In the genomic region with DNA sequence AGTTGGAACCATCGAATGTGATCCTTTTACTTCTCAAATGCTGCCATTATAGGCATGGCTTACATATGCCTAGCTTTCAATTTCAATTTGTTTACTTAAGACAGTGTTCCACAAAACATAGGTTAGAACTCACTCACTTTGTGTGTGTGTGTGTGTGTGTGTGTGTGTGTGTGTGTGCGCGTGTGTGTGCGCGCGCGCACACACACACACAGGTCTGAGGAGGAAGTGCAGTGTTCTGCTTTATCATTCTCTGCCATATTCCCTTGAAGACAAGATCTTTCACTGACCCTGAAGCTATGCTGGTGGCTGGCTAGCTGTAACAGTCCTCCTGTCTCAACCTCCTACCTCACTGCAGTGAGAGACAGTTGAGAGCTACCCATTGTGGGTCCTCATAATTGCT, we compare ENCODE assay signal across 23 mouse cellular contexts. TPM values are rescaled to one million over a fixed set of nuclear protein-coding genes. Genes with fewer than 3 reads are reported as not detected.
A peak's percentile ranks its signal among the peaks of the same experiment; 100 is the strongest.
DNase-seq lines count a peak whose midpoint lies in the region; ATAC-seq and TF ChIP-seq lines count a peak whose summit lies in the region.
"Had no signal": no experiment of that assay in that cellular context is flagged by ENCODE, and none has a peak within 500 bp of the region (broad histone marks: within the 10 kb centered on the region; RNA-seq: fewer than 3 reads in every experiment).

No protein-coding gene starts in this region.

- no peak overlapping the region for H3K4me3 ChIP-seq in lung, embryonic 14.5 days (ENCODE audit: low read depth, low read length)
- no peak overlapping the region for H3K4me3 ChIP-seq in bone marrow, adult 2 months (replicated peaks; ENCODE audit: control insufficient read depth, low read depth, low read length)
- peak overlapping the region; percentile 17; the same call in 1 of the 2 replicates for H3K4me3 ChIP-seq in liver, postnatal 0 days (ENCODE audit: low read depth, low read length)
- H3K4me3 ChIP-seq in hindbrain, embryonic 12.5 days = no peak overlapping the region
- H3K4me3 ChIP-seq: embryonic facial prominence, embryonic 12.5 days; forebrain, embryonic 10.5 days; heart, embryonic 10.5 days; hindbrain, embryonic 15.5 days; midbrain, embryonic 10.5 days had no signal

- 0 out of 2 replicates have a peak, but pooled peaks cover 12% of the 10 kb centered on the region for H3K4me1 ChIP-seq in lung, embryonic 14.5 days (ENCODE audit: insufficient read depth)
- peaks cover 4% of the 10 kb centered on the region for H3K4me1 ChIP-seq in bone marrow, adult 2 months (ENCODE audit: control insufficient read depth, insufficient read depth, low read length)
- peaks cover 25% of the 10 kb centered on the region for H3K4me1 ChIP-seq in liver, postnatal 0 days (ENCODE audit: insufficient read depth)
- peaks cover 26% of the 10 kb centered on the region for H3K4me1 ChIP-seq in hindbrain, embryonic 12.5 days

- no peak for ATAC-seq in lung, embryonic 14.5 days (ENCODE audit: insufficient read depth)
- no peak for ATAC-seq in liver, postnatal 0 days
- ATAC-seq in hindbrain, embryonic 12.5 days (ENCODE audit: low FRiP score) = no peak
- ATAC-seq: activated CD4-positive, CD25-positive, alpha-beta regulatory T cell, adult 4 months; Patski had no signal

- H3K9ac ChIP-seq in lung, embryonic 14.5 days = no peak overlapping the region
- H3K9ac ChIP-seq in liver, postnatal 0 days (replicated peaks) = no peak overlapping the region
- no peak overlapping the region for H3K9ac ChIP-seq in hindbrain, embryonic 12.5 days
- H3K9ac ChIP-seq: embryonic facial prominence, embryonic 12.5 days; hindbrain, embryonic 15.5 days had no signal

- no peaks in the 10 kb centered on the region for H3K9me3 ChIP-seq in lung, embryonic 14.5 days (ENCODE audit: low read depth, low read length)
- H3K9me3 ChIP-seq in liver, postnatal 0 days (ENCODE audit: low read length) = no peaks in the 10 kb centered on the region
- no peaks in the 10 kb centered on the region for H3K9me3 ChIP-seq in hindbrain, embryonic 12.5 days (replicated peaks)
- H3K9me3 ChIP-seq: embryonic facial prominence, embryonic 12.5 days; forebrain, embryonic 10.5 days; heart, embryonic 10.5 days; hindbrain, embryonic 15.5 days; midbrain, embryonic 10.5 days had no signal

- no peak for TF ChIP-seq EP300 in liver, postnatal 0 days (IDR thresholded peaks at IDR 0.05; ENCODE audit: low read depth)

- no peaks in the 10 kb centered on the region for H3K27me3 ChIP-seq in lung, embryonic 14.5 days (ENCODE audit: insufficient read depth, low read length)
- H3K27me3 ChIP-seq in liver, postnatal 0 days (ENCODE audit: insufficient read depth, low read length) = no peaks in the 10 kb centered on the region
- H3K27me3 ChIP-seq in splenic B cell, adult 2 months (ENCODE audit: control insufficient read depth, insufficient read depth, low read length, poor library complexity, severe bottlenecking) = no peaks in the 10 kb centered on the region
- H3K27me3 ChIP-seq in hindbrain, embryonic 12.5 days = no peaks in the 10 kb centered on the region
- H3K27me3 ChIP-seq: embryonic facial prominence, embryonic 12.5 days; hindbrain, embryonic 15.5 days; Patski had no signal

- H3K27ac ChIP-seq in lung, embryonic 14.5 days (ENCODE audit: low read depth) = no peak overlapping the region
- peak overlapping the region; percentile 24; the same call in 1 of the 2 replicates for H3K27ac ChIP-seq in bone marrow, adult 2 months (ENCODE audit: control insufficient read depth, insufficient read depth, low read depth, low read length, poor library complexity)
- H3K27ac ChIP-seq in liver, postnatal 0 days (ENCODE audit: low read depth) = 0 out of 2 replicates have a peak overlapping the region, but pooled peaks have one; percentile 25
- no peak overlapping the region for H3K27ac ChIP-seq in hindbrain, embryonic 12.5 days
- H3K27ac ChIP-seq: embryonic facial prominence, embryonic 12.5 days; forebrain, embryonic 10.5 days; heart, embryonic 10.5 days; hindbrain, embryonic 15.5 days; midbrain, embryonic 10.5 days had no signal

- no peak for TF ChIP-seq POLR2A in bone marrow, adult 2 months (IDR thresholded peaks at IDR 0.05; ENCODE audit: borderline replicate concordance, control insufficient read depth, low read depth, low read length)

- no peaks in the 10 kb centered on the region for H3K36me3 ChIP-seq in lung, embryonic 14.5 days (ENCODE audit: insufficient read depth)
- no peaks in the 10 kb centered on the region; the same call in 1 of the 2 replicates for H3K36me3 ChIP-seq in liver, postnatal 0 days (replicated peaks; ENCODE audit: insufficient read depth, low read length)
- H3K36me3 ChIP-seq in splenic B cell, adult 2 months (ENCODE audit: control insufficient read depth, insufficient read depth, low read length, poor library complexity, severe bottlenecking) = no peaks in the 10 kb centered on the region
- no peaks in the 10 kb centered on the region for H3K36me3 ChIP-seq in hindbrain, embryonic 12.5 days
- H3K36me3 ChIP-seq: embryonic facial prominence, embryonic 12.5 days; hindbrain, embryonic 15.5 days; midbrain, embryonic 10.5 days had no signal

- no peak for DNase-seq in lung, embryonic 14.5 days
- no peak for DNase-seq in lung, postnatal 36 days
- no peak for DNase-seq in liver, postnatal 0 days
- peak; percentile 57 for DNase-seq in splenic B cell, adult 2 months (ENCODE audit: low read depth, low spot score)
- no peak for DNase-seq in urinary bladder, postnatal 36 days (ENCODE audit: low spot score in 2 of 2)
- no peak for DNase-seq in kidney, adult 11 months
- DNase-seq: adrenal gland, postnatal 14 days; cerebellum, adult 2 months; gastrocnemius, postnatal 36 days; heart, postnatal 10 days; kidney, adult 8-10 months; kidney, postnatal 4 days; lung, postnatal 10 days; thymus, adult 18-20 months had no signal

- TF ChIP-seq CTCF in lung, embryonic 14.5 days (IDR thresholded peaks at IDR 0.05; ENCODE audit: low read depth) = no peak
- TF ChIP-seq CTCF in bone marrow, adult 2 months (IDR thresholded peaks at IDR 0.05; ENCODE audit: control insufficient read depth, insufficient read depth, low read length) = no peak
- no peak for TF ChIP-seq CTCF in liver, postnatal 0 days (IDR thresholded peaks at IDR 0.05; ENCODE audit: low read depth)

- H3K4me2 ChIP-seq in lung, embryonic 14.5 days = 0 out of 2 replicates have a peak overlapping the region, but pooled peaks have one; percentile 7
- peak overlapping the region; percentile 40; the same call in 1 of the 2 replicates for H3K4me2 ChIP-seq in liver, postnatal 0 days (ENCODE audit: low read depth, low read length)
- no peak overlapping the region for H3K4me2 ChIP-seq in hindbrain, embryonic 12.5 days (replicated peaks)
- H3K4me2 ChIP-seq: embryonic facial prominence, embryonic 12.5 days; hindbrain, embryonic 15.5 days had no signal

- WGBS in lung, embryonic 14.5 days = 92% methylated on average over 7 of the region's 7 CpGs
- WGBS in bone marrow, adult 2 months = 21% methylated on average over 7 of the region's 7 CpGs
- 59% methylated on average over 7 of the region's 7 CpGs for WGBS in liver, postnatal 0 days (ENCODE audit: insufficient replicate concordance)
- WGBS in hindbrain, embryonic 12.5 days = 99% methylated on average over 7 of the region's 7 CpGs

RNA-seq across cellular contexts. Expression of gene Nfatc3, which starts 4.4 kb away (rescaled TPM):
- polyA plus RNA-seq in lung, embryonic 14.5 days (2014; fragmentation: Nextera tagmentation; extraction: Ambion mirVana) = 7.1 and 7.6 TPM in 2 replicates
- 8.5 and 17.8 TPM in 2 replicates for polyA plus RNA-seq in bone marrow, adult 2 months (2011; ENCODE audit: insufficient read depth, insufficient read length, low replicate concordance, missing spikeins)
- 2.3 TPM in 2 replicates for polyA plus RNA-seq in liver, postnatal 0 days (2015; fragmentation: Nextera tagmentation; extraction: Ambion mirVana)
- polyA plus RNA-seq in hindbrain, embryonic 12.5 days (2016; fragmentation: Nextera tagmentation; extraction: Ambion mirVana) = 5.7 and 6.7 TPM in 2 replicates

RNA-seq across cellular contexts. Expression of gene Ddx28, which starts 51.4 kb away (rescaled TPM):
- polyA plus RNA-seq in lung, embryonic 14.5 days (2014; fragmentation: Nextera tagmentation; extraction: Ambion mirVana) = 19.1 and 19.5 TPM in 2 replicates
- 4.0 and 6.0 TPM in 2 replicates for polyA plus RNA-seq in bone marrow, adult 2 months (2011; ENCODE audit: insufficient read depth, insufficient read length, low replicate concordance, missing spikeins)
- polyA plus RNA-seq in liver, postnatal 0 days (2015; fragmentation: Nextera tagmentation; extraction: Ambion mirVana) = 13.0 and 14.7 TPM in 2 replicates
- 18.4 and 19.9 TPM in 2 replicates for polyA plus RNA-seq in hindbrain, embryonic 12.5 days (2016; fragmentation: Nextera tagmentation; extraction: Ambion mirVana)

RNA-seq across cellular contexts. Expression of gene Dpep2nb, which starts 57.3 kb away (rescaled TPM):
- not detected in 2 replicates for polyA plus RNA-seq in lung, embryonic 14.5 days (2014; fragmentation: Nextera tagmentation; extraction: Ambion mirVana)
- not detected in 2 replicates for polyA plus RNA-seq in bone marrow, adult 2 months (2011; ENCODE audit: insufficient read depth, insufficient read length, low replicate concordance, missing spikeins)
- polyA plus RNA-seq in liver, postnatal 0 days (2015; fragmentation: Nextera tagmentation; extraction: Ambion mirVana) = not detected in 2 replicates
- not detected in 2 replicates for polyA plus RNA-seq in hindbrain, embryonic 12.5 days (2016; fragmentation: Nextera tagmentation; extraction: Ambion mirVana)
- polyA plus RNA-seq: activated CD4-positive, CD25-positive, alpha-beta regulatory T cell, adult 4 months; cerebellum, adult 2 months; embryonic facial prominence, embryonic 12.5 days; forebrain, embryonic 10.5 days; heart, embryonic 10.5 days; hindbrain, embryonic 15.5 days had no signal

Comparison
In these comparisons a context has a peak if more than half of its experiments do, and no peak if none do; other contexts are left out.
1. H3K27ac ChIP-seq: peak in bone marrow, adult 2 months (single experiment) and liver, postnatal 0 days (single experiment); none in lung, embryonic 14.5 days (single experiment) and hindbrain, embryonic 12.5 days (single experiment).